Mouse (Mus musculus): ENCODE measurements around the gene Ltv1.

Gene Ltv1

GRCm38 (mm10) chr10:13192731-13193351, at the start of gene Ltv1:
TSS of gene Ltv1 (minus strand) at chr10:13193168.
- peak; percentile 96 for DNase-seq

- DNase-seq, result no peak
Measured at GRCm38 (mm10) chr10:13240431-13240830, 47.5 kb upstream of the Ltv1 start.

GRCm38 (mm10) chr10:13238188-13238587, 45.2 kb upstream of the Ltv1 start:
- DNase-seq, result no peak

- no peak for DNase-seq
Measured at GRCm38 (mm10) chr10:13236866-13237265, 43.9 kb upstream of the Ltv1 start.

- no peak for DNase-seq
Measured at GRCm38 (mm10) chr10:13234503-13234902, 41.5 kb upstream of the Ltv1 start.

GRCm38 (mm10) chr10:13233941-13234340, 41.0 kb upstream of the Ltv1 start:
- no peak for DNase-seq

- no peak for DNase-seq
Measured at GRCm38 (mm10) chr10:13233143-13233622, 40.2 kb upstream of the Ltv1 start.

GRCm38 (mm10) chr10:13232443-13233142, 39.6 kb upstream of the Ltv1 start:
- no peak for DNase-seq

GRCm38 (mm10) chr10:13230716-13231115, 37.7 kb upstream of the Ltv1 start:
- DNase-seq, result no peak

- DNase-seq, result no peak
Measured at GRCm38 (mm10) chr10:13225377-13226063, 32.6 kb upstream of the Ltv1 start.

- no peak for DNase-seq
Measured at GRCm38 (mm10) chr10:13222135-13222534, 29.2 kb upstream of the Ltv1 start.

GRCm38 (mm10) chr10:13220061-13220460, 27.1 kb upstream of the Ltv1 start:
- no peak for DNase-seq

- DNase-seq, result no peak
Measured at GRCm38 (mm10) chr10:13213956-13214355, 21.0 kb upstream of the Ltv1 start.

- DNase-seq, result no peak
Measured at GRCm38 (mm10) chr10:13212829-13213228, 19.9 kb upstream of the Ltv1 start.

GRCm38 (mm10) chr10:13212326-13212725, 19.4 kb upstream of the Ltv1 start:
- no peak for DNase-seq

GRCm38 (mm10) chr10:13209930-13210637, 17.1 kb upstream of the Ltv1 start:
- DNase-seq, result no peak

GRCm38 (mm10) chr10:13209506-13209905, 16.5 kb upstream of the Ltv1 start:
- DNase-seq, result no peak

GRCm38 (mm10) chr10:13209061-13209460, 16.1 kb upstream of the Ltv1 start:
- DNase-seq, result no peak

- no peak for DNase-seq
Measured at GRCm38 (mm10) chr10:13201741-13202293, 8.8 kb upstream of the Ltv1 start.

GRCm38 (mm10) chr10:13200862-13201261, 7.9 kb upstream of the Ltv1 start:
- DNase-seq, result no peak

GRCm38 (mm10) chr10:13199234-13199633, 6.3 kb upstream of the Ltv1 start:
- DNase-seq, result no peak

GRCm38 (mm10) chr10:13196872-13197507, 4.0 kb upstream of the Ltv1 start:
- DNase-seq, result no peak
